Mouse (Mus musculus) bone marrow macrophage, adult 2 months (primary cell): ENCODE results near the gene Khdc3.

ENCODE experiments used
- CTCF ChIP-seq: IDR thresholded peaks from 2 replicates; pipeline ENCODE4 v1.5.1; 2012; ENCODE audit warnings: low read depth, mild to moderate bottlenecking, low read length, moderate library complexity
- POLR2A ChIP-seq: IDR thresholded peaks from 2 replicates; pipeline ENCODE4 v1.6.1; 2012; ENCODE audit warnings: mild to moderate bottlenecking, low read depth, low read length, borderline replicate concordance

- TF ChIP-seq POLR2A (no peak), CTCF (no peak)
Measured at GRCm38 (mm10) chr9:73097898-73098297, 3.7 kb upstream of the Khdc3 start.
